Mouse (Mus musculus) embryo, embryonic 11 days (tissue): ENCODE measurements at regions not wholly inside any gene's neighbourhood (a gene's known extent, or its start where the extent isn't known, plus 50 kb on each side); places are given as distances from the start of the nearest gene placed in this dataset.

ENCODE experiments used
- DNase-seq: peaks from one replicate; pipeline ENCODE4 v3.0.0-alpha.2; 2015

DNA sequence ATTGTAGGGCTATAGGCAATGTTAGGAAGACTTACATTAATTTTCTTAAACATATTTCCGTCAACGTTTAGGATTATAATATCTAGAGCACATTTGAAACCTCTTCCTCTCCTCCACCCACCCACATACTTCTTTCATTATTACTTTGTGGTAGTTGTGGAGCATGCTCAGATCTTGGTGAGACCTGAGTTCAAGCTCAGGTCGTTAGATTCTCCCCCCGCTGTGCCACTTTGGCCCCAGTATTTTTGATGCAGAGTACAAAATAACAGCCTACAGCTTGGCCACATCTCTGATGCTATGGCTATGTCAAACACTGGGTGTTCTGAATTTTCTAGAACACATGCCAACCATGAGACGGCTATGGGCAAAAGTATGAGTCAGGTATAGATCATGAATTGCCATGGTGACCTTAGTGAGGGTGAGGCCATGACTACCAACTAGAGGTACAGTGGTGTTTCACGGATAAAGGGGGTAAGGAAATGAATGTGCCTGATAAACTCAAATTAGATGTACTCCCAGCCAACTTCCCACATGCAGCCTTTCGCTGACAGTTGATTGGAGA, 68.5 kb upstream of the H2afz start:
- DNase-seq = no peak

DNA sequence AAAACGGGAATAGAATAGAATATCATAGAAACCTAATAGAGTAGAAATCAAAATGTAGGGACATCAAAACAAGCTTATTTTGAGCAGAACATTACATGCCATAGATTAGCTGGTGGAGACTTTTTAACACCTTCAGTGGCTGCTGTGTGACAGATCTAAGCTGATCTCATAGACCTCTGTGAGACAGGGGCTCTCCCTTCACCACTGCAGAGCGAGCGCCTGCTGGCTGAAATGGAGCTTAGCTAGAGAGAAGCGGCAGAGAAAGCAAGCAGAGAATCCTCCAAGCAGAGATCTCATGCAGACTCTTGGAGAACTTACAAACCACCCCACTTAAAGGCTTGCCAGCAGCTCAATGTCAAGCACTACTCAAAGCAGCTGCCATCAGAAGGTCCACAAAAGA, 65.5 kb upstream of the H2afz start:
- no peak for DNase-seq

DNA sequence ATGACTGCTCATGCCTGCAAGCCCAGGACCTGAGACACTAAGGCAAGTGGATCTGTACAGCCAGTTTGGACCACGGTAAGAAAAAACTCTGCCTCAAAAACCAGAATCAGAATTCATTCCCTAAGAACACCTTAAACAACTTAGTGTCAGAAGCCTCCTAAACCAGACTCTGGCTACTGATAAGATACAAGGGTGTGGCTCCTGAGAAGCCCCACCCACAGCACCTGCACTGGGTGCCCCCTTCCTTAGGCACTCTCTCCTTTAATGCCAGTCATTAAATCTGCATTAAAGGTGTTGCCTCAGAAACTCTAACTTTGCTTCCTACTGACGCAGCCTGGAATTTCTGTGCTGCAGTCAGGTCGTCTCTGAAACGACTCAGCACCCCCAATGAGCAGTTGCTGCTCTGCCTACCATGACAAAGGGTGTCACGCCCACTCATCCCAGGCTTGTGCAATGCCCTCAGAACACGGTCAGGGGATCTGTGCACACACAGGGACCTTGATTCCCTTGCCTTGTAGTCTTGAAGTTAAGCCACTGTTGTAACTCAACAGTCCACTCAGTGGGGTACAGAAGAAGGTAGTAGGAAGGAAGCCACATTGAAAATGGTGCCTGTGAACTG, 62.8 kb upstream of the H2afz start:
- no peak for DNase-seq

DNA sequence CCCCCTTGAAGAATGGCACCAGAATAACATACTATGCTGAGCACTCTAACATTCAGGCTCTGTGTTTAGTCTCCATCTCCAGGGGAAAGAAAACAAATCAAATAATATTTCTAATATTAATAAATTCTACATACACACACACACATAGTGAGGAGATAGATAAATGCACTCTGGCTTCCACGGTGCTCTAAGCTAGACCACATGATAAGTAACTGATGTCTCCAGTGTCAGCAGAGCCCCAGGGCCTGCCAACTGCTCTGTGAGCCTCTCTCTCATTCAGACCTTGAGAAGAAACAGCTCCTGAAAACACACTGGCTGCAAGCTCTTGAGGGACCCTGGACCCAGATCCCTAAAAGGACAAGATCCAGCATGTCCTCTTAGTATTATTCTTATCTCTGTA, 56.9 kb upstream of the H2afz start:
- no peak for DNase-seq

DNA sequence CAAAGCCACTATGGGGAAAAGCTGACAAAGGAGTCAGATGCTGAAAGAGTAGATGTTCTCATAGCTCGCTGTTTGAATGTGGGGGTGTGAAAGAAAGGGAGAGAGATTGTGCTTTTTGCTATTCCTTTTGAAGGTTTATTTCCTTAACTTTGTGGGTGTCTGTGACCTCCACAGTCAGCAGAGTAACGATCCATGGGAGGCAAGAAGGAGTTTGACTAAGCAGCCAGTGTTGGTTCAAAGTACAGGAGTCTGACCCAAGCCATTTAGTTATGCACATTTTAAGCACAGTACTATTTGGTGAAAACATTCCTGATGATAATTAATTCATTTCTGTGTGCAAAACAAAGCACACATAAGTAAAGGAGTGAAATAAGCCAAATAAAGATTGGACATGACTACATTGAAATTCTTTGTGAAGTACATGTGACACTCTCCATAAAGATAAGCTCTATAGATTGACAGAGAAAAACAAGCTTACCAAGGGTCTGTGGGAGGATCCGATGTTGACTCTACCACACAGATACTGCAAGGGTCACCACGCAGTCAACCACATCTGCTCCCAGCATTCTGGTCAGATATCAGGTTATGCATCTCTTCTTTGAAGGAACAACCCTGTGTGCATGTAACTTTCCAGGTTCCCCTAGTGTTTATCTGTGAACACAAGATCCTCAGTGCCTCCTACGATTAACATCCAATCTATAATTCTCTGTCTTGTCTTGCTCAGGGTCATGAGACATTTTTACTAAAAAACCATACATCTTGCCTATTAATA, 56.2 kb upstream of the H2afz start:
- DNase-seq = no peak

DNA sequence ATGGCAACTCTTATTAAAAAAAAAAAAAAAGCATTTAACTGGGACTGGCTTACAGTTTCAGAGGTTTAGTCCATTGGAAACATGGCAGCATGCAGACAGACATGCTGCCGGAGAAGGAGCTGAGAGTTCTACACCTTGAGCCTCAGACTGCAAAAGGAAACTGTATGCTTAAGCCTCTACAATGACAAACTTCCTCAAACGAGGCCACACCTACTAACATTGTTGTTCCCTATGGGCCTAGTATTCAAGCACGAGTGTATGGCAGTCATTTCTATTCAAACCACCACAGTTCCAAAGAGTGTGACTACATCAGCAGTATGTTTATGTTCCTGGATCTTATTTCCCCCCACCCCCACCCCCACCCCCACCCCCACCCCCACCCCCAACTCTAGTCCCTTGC, 54.2 kb upstream of the H2afz start:
- DNase-seq = no peak
